9 mouse cellular contexts compared by ENCODE assay signal in genomic region chr3:87944838-87945600, GRCm38 (mm10). TPM values are rescaled to one million over a fixed set of nuclear protein-coding genes. Genes with fewer than 3 reads are reported as not detected.
DNase-seq lines count a peak whose midpoint lies in the region; ATAC-seq lines count a peak whose summit lies in the region.
"Had no signal": no experiment of that assay in that cellular context is flagged by ENCODE, and none has a peak within 500 bp of the region (broad histone marks: within the 10 kb centered on the region; RNA-seq: fewer than 3 reads in every experiment).

No protein-coding gene starts in this region.

- H3K27me3 ChIP-seq in neural tube, embryonic 15.5 days (replicated peaks), result no peaks in the 10 kb centered on the region
- 0 out of 2 replicates have a peak, but pooled peaks cover 3% of the 10 kb centered on the region for H3K27me3 ChIP-seq in forebrain, embryonic 14.5 days (replicated peaks; ENCODE audit: control insufficient read depth, insufficient read depth, low read length)
- H3K27me3 ChIP-seq in hindbrain, embryonic 15.5 days, result no peaks in the 10 kb centered on the region

- peaks cover 26% of the 10 kb centered on the region for H3K36me3 ChIP-seq in neural tube, embryonic 15.5 days
- peaks cover 40% of the 10 kb centered on the region for H3K36me3 ChIP-seq in forebrain, embryonic 14.5 days (ENCODE audit: control insufficient read depth, insufficient read depth, low read length)
- H3K36me3 ChIP-seq in hindbrain, embryonic 15.5 days, result peaks cover 19% of the 10 kb centered on the region

- H3K27ac ChIP-seq in neural tube, embryonic 15.5 days (replicated peaks), result no peak overlapping the region
- no peak overlapping the region for H3K27ac ChIP-seq in forebrain, embryonic 14.5 days (ENCODE audit: low read depth, low read length)
- no peak overlapping the region for H3K27ac ChIP-seq in hindbrain, embryonic 15.5 days (replicated peaks)

- H3K9me3 ChIP-seq in neural tube, embryonic 15.5 days (replicated peaks), result no peaks in the 10 kb centered on the region
- H3K9me3 ChIP-seq in forebrain, embryonic 14.5 days (replicated peaks; ENCODE audit: control insufficient read depth, low read length), result no peaks in the 10 kb centered on the region
- H3K9me3 ChIP-seq in hindbrain, embryonic 15.5 days, result no peaks in the 10 kb centered on the region

- H3K4me3 ChIP-seq in neural tube, embryonic 15.5 days (replicated peaks), result no peak overlapping the region
- no peak overlapping the region for H3K4me3 ChIP-seq in forebrain, embryonic 14.5 days (ENCODE audit: low read depth, low read length)
- no peak overlapping the region for H3K4me3 ChIP-seq in hindbrain, embryonic 15.5 days

- H3K4me2 ChIP-seq in neural tube, embryonic 15.5 days, result no peak overlapping the region
- no peak overlapping the region for H3K4me2 ChIP-seq in forebrain, embryonic 14.5 days (ENCODE audit: low read length)
- H3K4me2 ChIP-seq in hindbrain, embryonic 15.5 days, result no peak overlapping the region

- ATAC-seq in neural tube, embryonic 15.5 days (ENCODE audit: low FRiP score), result no peak
- ATAC-seq in forebrain, embryonic 14.5 days, result peak; percentile 59; the same call in 1 of the 2 replicates
- ATAC-seq in hindbrain, embryonic 15.5 days (ENCODE audit: low FRiP score, low read depth), result peak; percentile 61

- 13% methylated on average over 4 of the region's 4 CpGs for WGBS in neural tube, embryonic 15.5 days
- 11% methylated on average over 4 of the region's 4 CpGs for WGBS in forebrain, embryonic 14.5 days
- 10% methylated on average over 4 of the region's 4 CpGs for WGBS in hindbrain, embryonic 15.5 days

- H3K4me1 ChIP-seq in neural tube, embryonic 15.5 days, result peaks cover 55% of the 10 kb centered on the region
- H3K4me1 ChIP-seq in forebrain, embryonic 14.5 days (ENCODE audit: control insufficient read depth, insufficient read depth, low read length), result peaks cover 39% of the 10 kb centered on the region
- H3K4me1 ChIP-seq in hindbrain, embryonic 15.5 days (replicated peaks), result peaks cover 42% of the 10 kb centered on the region

- no peak overlapping the region for H3K9ac ChIP-seq in neural tube, embryonic 15.5 days (replicated peaks)
- H3K9ac ChIP-seq in forebrain, embryonic 14.5 days (ENCODE audit: low read length), result peak overlapping the region; percentile 37; the same call in 1 of the 2 replicates
- no peak overlapping the region for H3K9ac ChIP-seq in hindbrain, embryonic 15.5 days

- peak; percentile 44 for DNase-seq in neural tube, embryonic 10.5 days (ENCODE audit: extremely low spot score, low spot score)
- peak; percentile 44 for DNase-seq in forebrain, embryonic 14.5 days (ENCODE audit: low spot score)
- DNase-seq in layer of hippocampus, postnatal 36 days, result no peak
- DNase-seq in thymus, postnatal 0 days (ENCODE audit: low spot score), result no peak
- no peak for DNase-seq in kidney, postnatal 4 days
- DNase-seq: kidney, postnatal 36 days had no signal

RNA-seq across cellular contexts. Expression of gene Crabp2, which starts 3.4 kb away (rescaled TPM):
- polyA plus RNA-seq in neural tube, embryonic 15.5 days (2015; fragmentation: Nextera tagmentation; extraction: Ambion mirVana), result 81.1 and 86.0 TPM in 2 replicates
- polyA plus RNA-seq in forebrain, embryonic 14.5 days (2014; fragmentation: Nextera tagmentation; extraction: Ambion mirVana), result 32.8 and 35.9 TPM in 2 replicates
- 50.7 and 74.7 TPM in 2 replicates for polyA plus RNA-seq in hindbrain, embryonic 15.5 days (2015; fragmentation: Nextera tagmentation; extraction: Ambion mirVana)
- total RNA-seq in layer of hippocampus, postnatal 36 days (2021), result 1 to 10 TPM; 1.3 to 3.5 TPM
- polyA plus RNA-seq in thymus, postnatal 0 days (2015; fragmentation: Nextera tagmentation; extraction: Ambion mirVana), result 35.5 and 38.1 TPM in 2 replicates
- total RNA-seq: neutrophil, adult 5-6 weeks had no signal

RNA-seq across cellular contexts. Expression of gene Rrnad1, which starts 14.5 kb away (rescaled TPM):
- polyA plus RNA-seq in neural tube, embryonic 15.5 days (2015; fragmentation: Nextera tagmentation; extraction: Ambion mirVana), result 19.3 and 19.7 TPM in 2 replicates
- 15.6 and 20.2 TPM in 2 replicates for polyA plus RNA-seq in forebrain, embryonic 14.5 days (2014; fragmentation: Nextera tagmentation; extraction: Ambion mirVana)
- 20.1 and 20.3 TPM in 2 replicates for polyA plus RNA-seq in hindbrain, embryonic 15.5 days (2015; fragmentation: Nextera tagmentation; extraction: Ambion mirVana)
- total RNA-seq in layer of hippocampus, postnatal 36 days (2021), result 10 to 100 TPM; 23.5 to 27.9 TPM
- 15.7 and 16.6 TPM in 2 replicates for polyA plus RNA-seq in thymus, postnatal 0 days (2015; fragmentation: Nextera tagmentation; extraction: Ambion mirVana)

RNA-seq across cellular contexts. Expression of gene Isg20l2, which starts 14.9 kb away (rescaled TPM):
- polyA plus RNA-seq in neural tube, embryonic 15.5 days (2015; fragmentation: Nextera tagmentation; extraction: Ambion mirVana), result 21.6 and 31.7 TPM in 2 replicates
- polyA plus RNA-seq in forebrain, embryonic 14.5 days (2014; fragmentation: Nextera tagmentation; extraction: Ambion mirVana), result 17.9 and 20.0 TPM in 2 replicates
- polyA plus RNA-seq in hindbrain, embryonic 15.5 days (2015; fragmentation: Nextera tagmentation; extraction: Ambion mirVana), result 30.7 and 33.3 TPM in 2 replicates
- 10 to 100 TPM; 15.0 TPM for total RNA-seq in layer of hippocampus, postnatal 36 days (2021)
- polyA plus RNA-seq in thymus, postnatal 0 days (2015; fragmentation: Nextera tagmentation; extraction: Ambion mirVana), result 58.9 and 61.4 TPM in 2 replicates

RNA-seq across cellular contexts. Expression of gene Mrpl24, which starts 25.7 kb away (rescaled TPM):
- 51.0 and 59.5 TPM in 2 replicates for polyA plus RNA-seq in neural tube, embryonic 15.5 days (2015; fragmentation: Nextera tagmentation; extraction: Ambion mirVana)
- polyA plus RNA-seq in forebrain, embryonic 14.5 days (2014; fragmentation: Nextera tagmentation; extraction: Ambion mirVana), result 69.5 and 71.2 TPM in 2 replicates
- polyA plus RNA-seq in hindbrain, embryonic 15.5 days (2015; fragmentation: Nextera tagmentation; extraction: Ambion mirVana), result 48.6 and 56.2 TPM in 2 replicates
- 10 to 100 TPM; 54.7 to 59.8 TPM for total RNA-seq in layer of hippocampus, postnatal 36 days (2021)
- 107 and 108 TPM in 2 replicates for polyA plus RNA-seq in thymus, postnatal 0 days (2015; fragmentation: Nextera tagmentation; extraction: Ambion mirVana)

RNA-seq across cellular contexts. Expression of gene Nes, which starts 25.9 kb away (rescaled TPM):
- 22.5 and 22.8 TPM in 2 replicates for polyA plus RNA-seq in neural tube, embryonic 15.5 days (2015; fragmentation: Nextera tagmentation; extraction: Ambion mirVana)
- 23.1 and 27.8 TPM in 2 replicates for polyA plus RNA-seq in forebrain, embryonic 14.5 days (2014; fragmentation: Nextera tagmentation; extraction: Ambion mirVana)
- polyA plus RNA-seq in hindbrain, embryonic 15.5 days (2015; fragmentation: Nextera tagmentation; extraction: Ambion mirVana), result 31.8 and 42.1 TPM in 2 replicates
- total RNA-seq in layer of hippocampus, postnatal 36 days (2021), result 1 to 10 TPM; 4.0 to 5.4 TPM
- polyA plus RNA-seq in thymus, postnatal 0 days (2015; fragmentation: Nextera tagmentation; extraction: Ambion mirVana), result 3.2 and 4.5 TPM in 2 replicates

Comparison
In these comparisons a context has a peak if more than half of its experiments do, and no peak if none do; other contexts are left out.
1. DNase-seq: peak in neural tube, embryonic 10.5 days (single experiment) and forebrain, embryonic 14.5 days (single experiment); none in layer of hippocampus, postnatal 36 days (0 of 2), thymus, postnatal 0 days (single experiment) and kidney, postnatal 4 days (0 of 2).